Mouse (Mus musculus) embryonic facial prominence, embryonic 14.5 days (tissue): ENCODE data around the gene Hist3h2ba. TPM values are rescaled to one million over a fixed set of nuclear protein-coding genes. Genes with fewer than 3 reads are reported as not detected.
A peak's percentile ranks its signal among the peaks of the same experiment; 100 is the strongest.

Experiments used
- ATAC-seq: fragments of 200-750 bp; cut with Nextera tagmentation; 2 replicates; pipeline ENCODE4 v1.8.0; 2017; ENCODE audit warnings: low read depth, moderate number of reproducible peaks, moderate TSS enrichment
- DNase-seq: peaks from one replicate; pipeline ENCODE4 v3.0.0-alpha.2; 2015; ENCODE audit warnings: low spot score
- H3K27ac ChIP-seq: fragments of 300-500 bp; sonication (generic); replicated peaks from 2 replicates; pipeline ENCODE4 v1.5.1; 2014; ENCODE audit warnings: low read depth, mild to moderate bottlenecking, low read length, moderate library complexity
- H3K27me3 ChIP-seq: fragments of 300-500 bp; sonication (generic); replicated peaks from 2 replicates; pipeline ENCODE4 v1.6.1; 2014; ENCODE audit warnings: low read length; ENCODE audit not compliant: control insufficient read depth, insufficient read depth
- H3K36me3 ChIP-seq: fragments of 300-500 bp; sonication (generic); 2 replicates; pipeline ENCODE4 v1.6.1; 2014; ENCODE audit warnings: low read length, mixed read lengths; ENCODE audit not compliant: control insufficient read depth, insufficient read depth
- H3K4me1 ChIP-seq: fragments of 300-500 bp; sonication (generic); 2 replicates; pipeline ENCODE4 v1.6.1; 2014; ENCODE audit warnings: antibody characterized with exemption, low read length; ENCODE audit not compliant: control insufficient read depth, insufficient read depth
- H3K4me2 ChIP-seq: fragments of 300-500 bp; sonication (generic); 2 replicates; pipeline ENCODE4 v1.6.1; 2014; ENCODE audit warnings: low read depth, mild to moderate bottlenecking, low read length, moderate library complexity, mixed read lengths
- H3K4me3 ChIP-seq: fragments of 300-500 bp; sonication (generic); 2 replicates; pipeline ENCODE4 v1.5.1; 2014; ENCODE audit warnings: low read depth, mild to moderate bottlenecking, low read length
- H3K9ac ChIP-seq: fragments of 300-500 bp; sonication (generic); 2 replicates; pipeline ENCODE4 v1.6.1; 2014; ENCODE audit warnings: low read depth, mild to moderate bottlenecking, low read length, moderate library complexity, mixed read lengths
- H3K9me3 ChIP-seq: fragments of 300-500 bp; sonication (generic); 2 replicates; pipeline ENCODE4 v1.6.1; 2016; ENCODE audit warnings: low read length; ENCODE audit not compliant: control insufficient read depth
- WGBS: fragments of 180-500 bp; shearing (Covaris S2); extraction: QIAGEN DNeasy Blood & Tissue Kit; methylation state at CpG from one replicate; pipeline ENCODE4 v1.1.7; 2014; 5-methylcytosine and 5-hydroxymethylcytosine counted together
- polyA plus RNA-seq: library from polyadenylated mRNA; unstranded; fragments of >200 nt; fragmentation: Nextera tagmentation; extraction: Ambion mirVana; gene quantifications from 2 replicates; pipeline ENCODE4 v1.2.1, GENCODE M21; 2014

The Hist3h2ba gene
- polyA plus RNA-seq, 1 experiment from 2014 or later: 14.9 TPM

DNA sequence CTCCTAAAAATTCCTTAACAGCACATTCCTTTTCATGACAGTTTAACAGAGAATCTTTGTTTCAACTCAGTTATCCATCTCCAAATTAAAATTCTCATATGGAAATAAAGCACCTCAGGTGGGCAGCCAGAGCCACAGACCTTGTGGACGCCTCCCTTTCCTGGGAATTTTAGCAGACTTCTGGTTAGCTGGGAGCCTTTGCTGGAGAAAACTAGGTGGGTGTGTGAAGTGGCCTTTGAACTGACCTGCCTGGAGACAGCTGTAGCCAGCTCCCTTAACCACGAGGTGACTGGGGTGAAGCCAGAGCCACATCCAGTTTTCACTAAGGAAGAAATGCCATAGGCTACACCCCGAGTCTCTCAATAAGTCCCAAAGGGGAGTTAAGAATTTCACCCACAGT lies 19.1 kb upstream of the Hist3h2ba start:
- Histone ChIP-seq H3K27ac (no peak overlapping the region), H3K4me3 (no peak overlapping the region), H3K4me2 (no peak overlapping the region), H3K9ac (no peak overlapping the region), H3K36me3 (peaks cover 37% of the 10 kb centered on the region), H3K4me1 (no peaks in the 10 kb centered on the region), H3K9me3 (no peaks in the 10 kb centered on the region), H3K27me3 (no peaks in the 10 kb centered on the region)
- WGBS: 45% methylated on average over 3 of the region's 3 CpGs
- ATAC-seq (no peak), DNase-seq (no peak)

DNA sequence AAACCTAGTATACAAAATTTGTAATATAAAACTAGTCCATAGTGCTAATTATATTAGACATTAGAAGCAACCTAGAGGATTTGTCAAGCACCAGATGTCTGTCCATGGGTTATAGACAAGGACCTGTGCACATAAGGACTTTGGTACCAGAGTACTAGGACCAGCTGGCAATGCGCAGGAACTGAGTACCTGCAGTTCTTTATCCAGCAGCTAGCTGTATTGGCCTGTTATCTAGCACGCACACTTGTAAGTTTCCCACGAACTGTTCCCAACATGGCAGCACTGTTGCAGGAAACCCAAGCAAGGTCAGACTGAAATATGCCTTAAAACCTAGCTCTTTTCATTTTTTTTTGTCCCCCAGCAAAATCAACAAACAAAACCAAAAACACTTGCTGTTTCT lies 18.5 kb upstream of the Hist3h2ba start:
- Histone ChIP-seq H3K4me1 (no peaks in the 10 kb centered on the region), H3K36me3 (peaks cover 40% of the 10 kb centered on the region), H3K4me3 (no peak overlapping the region), H3K27me3 (no peaks in the 10 kb centered on the region), H3K9ac (no peak overlapping the region), H3K4me2 (no peak overlapping the region), H3K27ac (no peak overlapping the region), H3K9me3 (no peaks in the 10 kb centered on the region)
- ATAC-seq (no peak), DNase-seq (no peak)
- WGBS: 93% methylated on average over 3 of the region's 3 CpGs

DNA sequence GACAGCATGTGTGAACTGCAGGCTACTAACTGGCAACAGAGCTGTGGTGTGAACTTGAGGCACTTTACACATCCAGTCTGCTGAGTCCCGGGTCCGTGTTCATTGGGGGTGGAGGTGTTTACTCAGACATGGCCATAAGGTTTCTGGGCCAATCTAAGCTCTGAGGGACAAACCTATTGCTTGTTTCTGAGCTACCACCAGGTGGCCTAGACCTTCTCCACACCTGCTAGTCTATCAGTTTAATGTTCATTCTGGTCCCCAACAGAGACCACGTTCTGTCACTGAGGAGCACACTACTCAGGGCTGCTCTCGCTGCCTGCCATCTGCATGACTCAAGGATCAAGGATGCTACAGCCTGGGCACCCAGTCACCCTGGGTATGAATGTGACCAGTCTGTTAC lies 17.1 kb upstream of the Hist3h2ba start:
- Histone ChIP-seq H3K4me1 (no peaks in the 10 kb centered on the region), H3K9ac (no peak overlapping the region), H3K27me3 (no peaks in the 10 kb centered on the region), H3K27ac (no peak overlapping the region), H3K4me3 (no peak overlapping the region), H3K9me3 (no peaks in the 10 kb centered on the region), H3K36me3 (peaks cover 53% of the 10 kb centered on the region), H3K4me2 (no peak overlapping the region)
- ATAC-seq (no peak), DNase-seq (no peak)
- 80% methylated on average over 4 of the region's 4 CpGs for WGBS

DNA sequence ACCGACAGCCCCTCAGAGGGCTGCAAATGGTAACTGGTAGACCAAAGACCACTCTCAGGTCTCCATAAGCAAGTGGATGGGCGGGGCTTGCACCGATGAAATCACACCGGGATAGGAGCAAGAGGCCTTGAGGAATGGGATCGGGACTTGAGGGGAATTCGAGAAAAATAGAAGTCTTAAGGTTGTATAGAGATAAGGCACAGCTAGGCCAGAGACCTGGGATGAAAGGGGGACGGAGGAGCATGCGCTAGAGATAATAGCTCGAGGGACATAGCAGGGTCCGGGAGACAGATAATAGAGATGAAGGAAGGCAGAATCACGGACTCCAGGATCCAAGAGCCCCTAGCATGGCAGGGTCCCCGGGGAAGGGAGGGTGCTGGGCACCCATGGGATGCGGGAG lies 10.8 kb upstream of the Hist3h2ba start:
- H3K4me3 ChIP-seq: peak overlapping the region; percentile 98
- H3K27ac ChIP-seq: peak overlapping the region; percentile 94
- peak overlapping the region; percentile 76 for H3K4me2 ChIP-seq
- H3K27me3 ChIP-seq: no peaks in the 10 kb centered on the region
- peak overlapping the region; percentile 96 for H3K9ac ChIP-seq
- peaks cover 38% of the 10 kb centered on the region for H3K36me3 ChIP-seq
- ATAC-seq: no peak
- peaks cover 13% of the 10 kb centered on the region for H3K4me1 ChIP-seq
- WGBS: under 1% methylated on average over 13 of the region's 13 CpGs
- peak; percentile 22 for DNase-seq
- H3K9me3 ChIP-seq: no peaks in the 10 kb centered on the region

DNA sequence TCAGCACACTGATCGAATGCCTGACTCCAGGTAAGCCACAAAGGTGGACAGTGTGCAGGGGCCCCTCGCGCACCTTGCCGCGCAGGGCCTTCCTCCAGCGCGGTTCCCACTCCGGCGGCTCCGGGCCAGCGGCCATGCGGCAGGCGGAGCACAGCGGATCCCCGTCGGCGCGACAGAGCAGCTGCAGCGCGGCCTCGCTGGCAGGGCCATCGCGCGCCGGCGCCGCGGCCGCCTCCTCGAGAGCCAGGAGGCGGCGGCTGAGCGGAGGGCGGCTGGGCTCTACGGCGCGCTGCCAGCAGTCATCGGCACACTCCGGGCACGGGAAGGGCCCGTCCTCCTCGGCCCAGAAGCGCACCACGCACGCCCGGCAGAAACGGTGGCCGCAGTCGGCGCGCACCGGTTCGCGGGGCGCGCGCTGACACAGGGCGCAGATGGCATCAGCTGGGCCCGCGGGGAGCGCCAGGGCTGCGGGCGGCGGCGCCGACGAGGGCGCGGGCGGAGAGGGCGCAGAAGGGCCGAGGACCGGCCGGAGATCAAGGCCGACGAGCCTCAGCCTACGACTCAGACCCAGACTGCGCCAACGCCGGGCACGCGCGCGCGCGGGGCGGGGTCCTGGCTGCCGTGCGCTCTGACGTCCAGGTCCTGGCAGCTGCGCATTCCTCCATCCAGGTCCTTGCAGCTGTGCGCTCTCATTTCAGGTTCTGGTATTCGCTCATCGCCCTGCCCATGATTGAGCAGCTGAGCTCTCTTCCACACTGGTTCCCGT lies 10.2 kb upstream of the Hist3h2ba start, which contains the start of gene Rnf187:
Gene Rnf187, minus strand, starts transcription at position 595 of the 766 bp plus-strand sequence.
- Histone ChIP-seq H3K4me3 (peak within 1 kb of the TSS; percentile 98), H3K36me3 (peaks cover 32% of the 10 kb centered on the region), H3K4me1 (peaks cover 13% of the 10 kb centered on the region), H3K27ac (peak within 1 kb of the TSS; percentile 94), H3K4me2 (peak within 1 kb of the TSS; percentile 76), H3K9me3 (no peaks in the 10 kb centered on the region), H3K9ac (peak within 1 kb of the TSS; percentile 96), H3K27me3 (no peaks in the 10 kb centered on the region)
- peak; percentile 96 for DNase-seq
- peak; percentile 99 for ATAC-seq
- under 1% methylated on average over 34 of the region's 95 CpGs for WGBS

DNA sequence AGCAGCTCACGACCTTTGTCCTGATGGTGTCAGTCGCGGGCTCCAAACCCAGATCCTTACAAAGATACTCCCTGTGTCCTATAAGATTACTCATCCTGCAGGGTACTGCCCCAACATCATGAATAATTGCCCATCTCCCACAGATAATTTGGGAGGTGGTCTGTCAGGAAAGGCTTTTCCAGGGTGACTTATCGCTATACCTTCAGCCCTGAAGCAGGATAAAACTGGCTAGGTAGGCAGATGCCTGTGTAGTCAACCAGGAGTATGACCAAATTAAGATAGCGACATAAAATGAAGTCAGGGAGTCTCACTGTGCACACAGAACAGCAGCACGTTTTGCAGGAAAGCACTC lies 9.7 kb upstream of the Hist3h2ba start:
- Histone ChIP-seq H3K27me3 (no peaks in the 10 kb centered on the region), H3K4me3 (peak overlapping the region; percentile 98), H3K4me1 (peaks cover 13% of the 10 kb centered on the region), H3K36me3 (peaks cover 26% of the 10 kb centered on the region), H3K9ac (peak overlapping the region; percentile 96), H3K27ac (peak overlapping the region; percentile 94), H3K4me2 (peak overlapping the region; percentile 76), H3K9me3 (no peaks in the 10 kb centered on the region)
- no peak for DNase-seq
- WGBS: 16% methylated on average over 6 of the region's 6 CpGs
- no peak for ATAC-seq

DNA sequence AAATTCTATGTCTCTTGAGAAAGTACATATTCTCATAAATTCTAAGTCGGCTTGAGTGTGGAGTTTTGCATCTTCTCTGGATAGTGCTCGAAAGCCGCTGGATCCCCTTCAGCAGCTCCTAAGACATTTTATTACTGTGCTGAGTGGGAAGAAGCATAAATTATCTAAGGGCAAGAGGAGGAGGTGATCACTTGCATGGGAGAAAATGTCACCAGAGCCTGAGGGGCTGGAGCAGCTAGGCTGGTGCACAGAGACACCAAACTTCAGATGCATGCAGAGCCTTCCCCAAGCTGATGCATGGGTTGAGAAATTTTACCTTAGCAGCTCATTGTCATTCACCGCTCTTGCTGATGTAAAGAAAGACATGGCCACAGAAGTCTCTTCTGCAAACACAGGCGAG lies 4.6 kb upstream of the Hist3h2ba start:
- Histone ChIP-seq H3K9me3 (no peaks in the 10 kb centered on the region), H3K9ac (no peak overlapping the region), H3K27me3 (no peaks in the 10 kb centered on the region; the same call in 1 of the 2 replicates), H3K4me3 (no peak overlapping the region), H3K4me2 (no peak overlapping the region), H3K36me3 (no peaks in the 10 kb centered on the region), H3K4me1 (peaks cover 7% of the 10 kb centered on the region), H3K27ac (no peak overlapping the region)
- ATAC-seq: no peak
- WGBS: 75% methylated on average over 5 of the region's 5 CpGs
- no peak for DNase-seq

DNA sequence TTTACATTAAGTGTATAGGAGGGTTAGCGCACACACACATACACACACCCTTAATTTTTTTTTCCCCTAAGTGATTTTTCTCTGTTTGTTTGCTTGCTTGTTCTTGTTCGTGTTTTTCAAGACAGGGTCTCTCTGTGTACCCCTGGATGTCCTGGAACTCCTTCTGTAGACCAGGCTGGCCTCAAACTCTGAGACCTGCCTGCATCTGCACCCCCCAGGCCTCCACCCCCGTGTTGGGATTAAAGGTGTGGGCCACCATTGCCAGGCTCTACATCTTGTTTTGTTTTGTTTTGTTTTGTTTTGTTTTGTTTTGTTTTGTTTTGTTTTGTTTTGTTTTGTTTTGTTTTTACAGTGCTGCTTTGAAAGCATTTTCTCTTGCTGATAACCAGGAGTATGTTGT lies 1.4 kb upstream of the Hist3h2ba start:
- H3K4me2 ChIP-seq: 0 out of 2 replicates have a peak overlapping the region, but pooled peaks have one; percentile 73
- WGBS: 78% methylated on average over 3 of the region's 3 CpGs

More for the DNA sequence above, 1.4 kb upstream of the Hist3h2ba start:
- Histone ChIP-seq H3K36me3 (no peaks in the 10 kb centered on the region), H3K9me3 (no peaks in the 10 kb centered on the region), H3K9ac (no peak overlapping the region; the same call in 1 of the 2 replicates), H3K4me3 (no peak overlapping the region), H3K4me1 (peaks cover 5% of the 10 kb centered on the region), H3K27ac (no peak overlapping the region), H3K27me3 (peaks cover 12% of the 10 kb centered on the region)
- DNase-seq (no peak), ATAC-seq (no peak)
